Mouse (Mus musculus) G1E (cell line): Measurements from ENCODE around the gene Necab2.

Experiments
- CTCF ChIP-seq: IDR thresholded peaks from 2 replicates; pipeline ENCODE4 v1.5.1; 2012; ENCODE audit warnings: low read depth, low read length, inconsistent platforms, mixed read lengths
- GATA1 ChIP-seq: IDR thresholded peaks from 2 replicates; pipeline ENCODE4 v1.6.1; 2012; ENCODE audit warnings: borderline replicate concordance, low read length, inconsistent platforms, mixed read lengths
- TAL1 ChIP-seq: conservative IDR thresholded peaks from 2 replicates; pipeline ENCODE4 v1.6.1; 2012; ENCODE audit warnings: low read depth, low read length, inconsistent platforms, mixed read lengths

GRCm38 (mm10) chr8:119449627-119450026, 3.1 kb downstream of the Necab2 start:
- TF ChIP-seq CTCF (no peak), GATA1 (no peak), TAL1 (no peak)
